Mouse (Mus musculus): ENCODE results near the gene Myo18b.

Gene Myo18b

DNA sequence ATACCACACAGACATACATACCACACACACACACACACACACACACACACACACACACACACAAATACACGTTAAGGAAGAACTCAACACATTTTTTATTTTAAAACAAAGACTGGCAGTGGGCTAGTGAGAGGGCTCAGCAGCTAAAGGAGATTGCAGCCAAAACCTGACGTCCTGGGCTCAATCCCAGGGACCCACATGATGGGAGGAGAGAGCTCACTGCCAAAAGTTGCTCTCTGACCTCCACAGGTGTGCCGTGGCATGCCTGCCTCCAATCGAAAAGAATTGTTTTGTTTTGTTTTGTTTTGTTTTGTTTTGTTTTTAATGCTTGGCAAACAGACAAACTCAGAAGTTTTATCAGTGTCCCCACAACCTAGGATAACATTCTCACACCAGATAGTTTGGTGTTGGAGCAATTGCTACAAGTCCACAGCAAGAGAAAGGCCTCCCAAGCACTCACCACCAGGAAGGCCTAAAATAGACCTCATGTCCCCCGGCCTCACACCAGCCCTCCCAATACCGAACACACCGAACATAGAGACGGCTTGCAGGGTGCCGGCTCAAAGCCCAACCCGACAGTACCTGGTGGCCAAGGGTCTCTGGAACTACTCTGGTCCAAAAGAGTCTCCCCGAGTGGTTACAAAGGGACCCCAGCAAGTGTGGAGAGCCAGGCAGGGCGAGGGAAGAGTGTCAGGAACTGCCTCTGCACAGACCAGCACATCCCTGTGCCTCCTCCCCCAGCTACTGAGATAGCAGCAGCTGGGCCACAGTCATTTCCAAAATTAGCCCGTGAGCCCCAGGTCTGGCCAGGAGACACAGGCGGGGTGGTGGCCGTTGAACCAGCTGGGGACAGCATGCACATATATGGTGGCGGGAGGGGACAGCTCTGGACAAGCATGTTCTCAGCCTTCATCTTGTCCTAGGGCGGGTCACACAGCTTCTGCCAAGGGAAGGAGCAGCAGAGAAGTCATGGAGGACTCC lies at the start of gene Myo18b:
Myo18b (minus strand) TSS at position 689 of the 981 bp plus-strand sequence.
- DNase-seq (ENCODE audit: low spot score): no peak

DNA sequence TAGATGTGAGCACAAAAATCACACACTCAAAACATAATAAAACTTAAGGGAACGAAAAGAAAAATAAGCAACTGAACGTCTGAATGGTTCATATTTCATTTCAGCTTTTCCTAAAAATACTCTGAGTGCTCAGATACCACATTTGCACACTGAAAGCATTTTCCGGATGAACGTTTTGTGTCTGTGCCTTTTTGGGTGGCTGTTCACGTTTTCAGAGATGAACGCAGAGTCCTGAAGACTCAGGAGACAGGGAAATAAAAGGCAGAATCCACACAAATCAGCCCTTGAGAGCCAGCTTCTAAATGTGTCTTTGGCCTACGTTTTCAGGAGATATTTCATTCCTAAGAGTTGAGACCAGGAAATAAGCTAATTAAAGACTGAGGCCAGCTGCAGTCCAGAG lies 49.8 kb upstream of the Myo18b start:
- no peak for DNase-seq (ENCODE audit: low spot score)

DNA sequence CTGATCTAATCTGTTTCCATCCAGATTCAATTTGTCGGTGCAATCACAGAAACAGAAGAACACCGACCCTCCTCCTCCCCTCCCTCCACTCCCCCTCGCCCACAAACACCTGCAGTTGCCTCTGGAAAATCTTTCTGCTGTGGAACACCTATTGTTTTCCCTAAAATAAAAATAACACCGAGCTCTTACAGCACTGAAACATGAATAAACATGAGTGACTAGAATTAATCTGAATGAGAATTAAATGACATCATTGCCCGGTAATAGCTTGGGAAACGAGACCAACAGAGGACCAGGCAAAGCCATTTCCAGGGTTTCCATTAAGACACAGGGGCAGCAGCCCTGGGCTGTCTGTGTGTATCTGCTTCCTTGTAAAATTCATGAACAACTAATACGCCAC lies 46.1 kb upstream of the Myo18b start:
- no peak for DNase-seq (ENCODE audit: low spot score)

DNA sequence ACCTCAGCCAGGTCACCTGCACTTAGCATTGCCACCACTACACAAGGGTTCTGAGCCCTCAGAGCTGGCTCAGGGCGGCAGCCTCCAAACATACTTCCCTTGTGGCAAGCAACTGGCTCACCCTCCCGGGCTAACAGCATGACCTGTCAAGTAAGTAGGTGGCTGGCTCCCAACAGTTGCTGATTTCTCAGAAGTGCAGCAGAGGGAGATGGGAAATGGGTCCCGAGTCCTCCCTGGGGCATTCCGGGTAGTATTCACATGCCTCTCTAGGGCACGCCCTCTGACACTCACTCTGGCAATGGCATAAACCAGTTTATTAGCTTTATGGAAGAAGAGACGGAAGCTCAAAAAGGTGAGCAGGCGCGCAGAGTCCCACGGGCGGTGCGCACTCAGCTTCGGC lies 44.8 kb upstream of the Myo18b start:
- DNase-seq (ENCODE audit: low spot score): no peak

DNA sequence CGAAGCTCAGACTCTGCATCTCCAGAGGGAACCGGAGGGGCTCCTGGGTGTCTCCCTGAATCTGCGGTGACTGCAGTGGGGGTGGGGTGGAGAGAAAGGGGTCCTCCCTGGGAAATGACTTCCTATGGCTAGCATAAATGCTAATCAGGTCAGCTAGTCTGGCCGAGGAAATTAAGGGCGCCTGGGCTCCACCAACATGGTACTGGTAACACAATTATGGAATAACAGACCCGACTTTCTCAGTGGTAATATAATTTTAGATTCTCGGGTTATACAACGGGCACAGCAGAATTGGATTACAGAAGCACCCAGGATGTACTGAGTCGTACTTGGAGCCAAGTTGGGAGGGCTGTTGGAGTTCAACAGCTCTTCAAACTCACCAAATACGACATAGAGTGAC lies 40.5 kb upstream of the Myo18b start:
- no peak for DNase-seq (ENCODE audit: low spot score)

DNA sequence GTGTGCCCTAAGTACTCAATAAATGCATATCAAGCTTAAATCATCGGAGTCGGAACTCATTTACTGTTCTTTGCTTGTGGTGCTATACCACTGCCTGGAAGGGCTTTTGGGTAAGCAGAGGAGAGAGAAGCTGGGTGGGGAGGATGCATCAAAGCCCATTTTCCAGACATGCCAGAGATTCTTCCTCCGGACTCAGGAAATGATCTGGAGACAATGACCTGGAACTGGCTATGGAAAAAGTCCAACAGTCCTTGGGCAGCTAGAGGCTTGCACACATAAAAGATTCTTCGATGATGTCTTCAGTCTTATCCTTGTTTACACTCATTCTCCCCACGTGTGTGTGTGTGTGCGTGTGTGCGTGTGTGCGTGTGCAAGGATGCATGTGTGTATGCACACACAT lies 39.3 kb upstream of the Myo18b start:
- no peak for DNase-seq (ENCODE audit: low spot score)

DNA sequence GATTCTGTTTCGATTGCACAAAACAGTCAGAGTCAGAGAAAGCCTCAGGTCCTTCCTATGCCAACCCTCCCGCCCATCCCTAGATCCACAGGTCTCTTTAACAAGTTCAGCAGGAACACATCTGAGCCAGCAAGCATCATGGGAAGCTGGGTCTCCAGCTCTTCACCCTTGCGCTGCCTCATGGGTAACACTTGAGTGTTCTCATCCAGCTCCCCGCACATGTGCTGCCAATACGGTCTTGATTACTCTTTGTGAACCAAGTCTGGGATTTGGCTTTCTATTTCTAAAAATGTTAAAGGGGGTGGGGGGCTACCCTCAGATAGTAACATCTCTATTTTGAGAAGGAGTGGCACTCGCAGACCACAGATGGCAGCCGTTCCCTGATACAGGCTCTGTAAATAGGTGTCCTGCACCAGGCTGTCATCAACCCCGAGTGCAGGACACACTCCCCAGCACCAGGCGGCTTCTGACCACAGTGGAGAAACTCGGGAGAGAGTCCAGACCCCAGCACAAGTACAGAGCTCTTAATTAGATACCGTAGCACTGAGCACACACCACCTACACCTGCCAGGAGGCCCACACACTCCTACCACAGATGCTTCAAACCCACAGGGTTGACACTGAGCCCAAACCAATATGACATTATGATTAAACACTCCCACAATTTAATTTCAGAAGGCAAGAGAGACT lies 36.9 kb upstream of the Myo18b start:
- DNase-seq (ENCODE audit: low spot score): no peak

DNA sequence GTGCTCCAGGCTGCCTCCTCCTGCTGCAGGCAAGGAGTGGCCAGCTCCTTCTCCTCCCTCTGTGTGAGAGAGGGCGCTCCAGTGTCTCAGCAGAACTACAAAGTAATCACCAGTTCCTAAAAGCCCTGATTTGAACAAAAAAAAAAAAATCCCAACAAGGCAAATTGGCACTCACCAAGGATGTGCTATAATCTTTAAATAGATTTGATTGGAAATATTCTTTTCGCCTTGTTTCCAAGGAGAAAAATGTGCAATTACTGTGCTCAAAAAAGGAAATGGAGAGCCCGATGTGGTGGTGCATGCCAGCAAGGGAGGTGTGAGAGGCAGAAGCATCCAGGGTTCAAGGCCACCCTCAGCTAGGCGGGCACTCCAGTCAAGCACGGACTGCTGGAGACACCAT lies 35.7 kb upstream of the Myo18b start:
- no peak for DNase-seq (ENCODE audit: low spot score)

DNA sequence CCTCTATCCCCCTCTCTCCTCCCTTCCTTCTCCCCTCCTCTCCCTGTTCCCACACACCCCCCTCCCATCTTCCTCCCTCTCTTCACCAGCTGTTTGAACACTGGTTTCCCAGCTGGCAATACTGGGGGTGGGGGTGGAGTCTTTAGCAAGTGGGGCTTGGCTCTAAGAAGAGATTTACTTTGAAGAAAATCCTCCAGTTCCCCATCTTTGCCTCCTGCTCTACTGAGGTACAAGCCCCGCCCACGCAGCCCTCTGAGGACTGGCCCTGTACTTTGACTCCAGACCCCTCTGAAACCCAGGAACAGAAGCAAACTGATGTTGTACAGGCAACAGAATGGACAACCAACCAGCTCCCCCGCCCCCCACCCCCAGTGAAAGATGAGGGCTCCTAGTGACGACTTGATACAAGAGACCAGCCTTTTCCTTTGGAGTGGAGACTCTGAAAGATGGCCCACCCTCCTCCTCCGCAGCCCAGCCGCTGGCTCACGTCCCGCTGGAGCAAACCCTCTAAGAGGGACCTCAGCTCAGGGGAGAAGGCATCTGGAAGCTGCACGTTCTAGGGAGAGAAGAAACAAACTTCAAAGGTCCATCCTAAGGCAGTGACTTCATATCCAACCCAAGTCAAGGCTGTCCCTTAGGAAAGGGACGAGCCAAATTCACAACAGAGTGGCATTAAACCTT lies 32.2 kb upstream of the Myo18b start:
- no peak for DNase-seq (ENCODE audit: low spot score)

DNA sequence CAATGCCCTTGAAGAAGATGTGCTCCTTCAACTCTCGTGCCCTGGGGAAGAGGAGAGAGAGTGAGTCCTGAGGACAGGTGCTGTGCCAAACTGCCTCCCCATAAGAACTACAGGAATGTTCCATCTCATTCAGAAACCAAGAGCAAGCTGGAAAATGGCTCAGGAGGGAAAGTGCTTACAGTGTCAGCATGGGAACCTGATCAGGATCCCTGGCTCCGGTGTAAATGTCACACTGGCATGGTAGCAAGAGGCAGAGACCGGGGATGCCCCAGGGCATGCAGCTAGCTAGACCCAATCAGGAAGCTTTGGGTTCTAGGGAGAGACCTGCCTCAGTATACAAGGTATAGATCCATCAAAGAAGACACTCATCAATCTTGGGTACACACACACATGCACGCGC lies 29.3 kb upstream of the Myo18b start:
- no peak for DNase-seq (ENCODE audit: low spot score)

DNA sequence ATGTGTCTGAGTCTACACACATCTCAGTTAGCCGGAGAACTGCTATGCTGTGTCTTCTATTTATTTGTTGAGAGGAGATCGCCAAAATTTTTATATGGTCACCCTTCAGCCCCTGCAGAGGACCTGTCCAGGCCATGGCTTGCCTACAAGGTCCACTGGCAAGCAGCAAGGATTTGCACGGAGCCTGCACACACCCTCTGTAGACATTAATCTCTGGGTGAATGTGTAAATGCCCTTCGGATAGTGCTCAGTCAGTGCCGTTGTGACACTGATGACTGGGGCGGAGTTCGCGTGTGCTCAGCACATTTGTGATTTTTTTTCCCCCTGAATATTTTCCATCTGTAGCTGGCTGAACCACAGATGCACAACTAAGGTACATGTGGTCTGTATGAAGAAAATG lies 28.6 kb upstream of the Myo18b start:
- DNase-seq (ENCODE audit: low spot score): no peak

DNA sequence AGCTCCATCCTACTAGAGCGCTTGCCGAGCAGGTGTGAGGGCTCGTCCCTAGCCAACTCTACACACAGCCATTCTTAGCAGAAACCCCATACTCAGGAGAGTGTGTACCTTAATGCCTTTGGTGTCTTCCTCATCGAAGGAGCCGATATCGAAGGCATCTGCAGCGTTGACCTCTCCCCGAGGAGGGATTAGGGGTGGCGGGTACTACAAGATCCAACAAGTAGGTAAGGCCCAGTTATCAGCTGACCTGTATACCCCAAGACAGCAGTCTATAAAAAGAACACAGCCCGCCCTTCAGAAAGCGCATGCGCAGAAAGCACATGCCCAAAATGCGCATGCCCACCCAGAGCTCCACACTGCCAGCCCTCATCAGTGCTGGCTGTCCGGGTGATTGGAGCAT lies 27.7 kb upstream of the Myo18b start:
- no peak for DNase-seq (ENCODE audit: low spot score)

DNA sequence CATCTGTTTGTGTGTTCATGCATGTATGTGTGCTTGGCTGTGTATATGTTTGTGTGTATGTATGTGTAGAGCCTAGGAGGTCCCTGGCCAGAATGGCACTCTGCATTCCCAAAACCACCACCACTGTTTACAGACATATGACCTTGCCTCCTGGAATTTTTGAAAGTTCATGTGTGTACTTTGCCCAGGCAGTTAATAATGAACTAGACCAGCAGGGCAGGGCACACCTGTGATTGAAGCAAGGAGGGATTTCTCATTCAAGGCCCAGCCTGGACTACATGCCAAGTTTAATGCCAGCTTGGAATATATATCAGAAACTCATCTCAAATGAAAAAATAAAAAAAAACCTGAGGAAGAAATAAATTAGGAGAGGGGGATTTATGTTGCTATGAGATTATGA lies 25.8 kb upstream of the Myo18b start:
- no peak for DNase-seq (ENCODE audit: low spot score)

DNA sequence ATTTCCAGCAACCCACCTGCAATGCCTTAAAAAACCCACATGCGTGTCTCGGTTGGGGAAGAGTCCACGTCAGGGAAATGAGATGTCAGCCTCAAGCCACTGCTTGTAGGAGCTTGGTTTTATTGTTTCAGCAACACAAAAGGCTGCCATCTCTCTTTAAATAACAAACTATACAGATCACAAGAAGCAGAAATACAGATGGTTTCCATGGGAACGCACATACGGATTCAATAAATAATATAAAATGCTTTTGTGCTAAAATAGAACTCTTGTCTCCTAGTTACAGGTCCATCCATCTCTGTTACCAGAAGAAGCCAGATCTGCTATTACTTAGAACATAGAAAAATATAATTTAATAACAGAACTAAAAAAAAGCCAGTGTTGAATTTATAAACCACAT lies 14.2 kb upstream of the Myo18b start:
- no peak for DNase-seq (ENCODE audit: low spot score)

DNA sequence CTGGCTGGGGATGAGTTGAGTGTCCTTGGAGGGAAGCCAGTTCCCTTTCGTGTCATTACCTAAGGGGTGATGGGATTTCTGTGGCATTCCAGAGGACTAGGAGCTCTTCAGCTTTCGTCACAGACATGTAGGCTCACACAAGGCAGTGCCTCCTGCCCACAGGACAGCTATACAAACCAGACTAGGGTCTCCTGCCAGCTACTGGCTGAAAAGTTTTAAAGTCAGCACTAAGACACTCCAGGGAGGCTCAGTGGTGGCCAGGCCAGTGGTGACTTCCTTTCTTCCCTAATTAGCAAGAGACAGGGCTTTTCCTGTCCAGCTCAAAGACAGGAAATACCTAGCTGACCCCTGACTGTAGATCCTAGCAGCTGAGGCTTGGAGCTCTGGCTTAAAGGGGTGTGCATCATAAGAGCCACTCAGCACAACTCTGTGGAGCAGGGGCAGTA lies 12.0 kb upstream of the Myo18b start:
- no peak for DNase-seq (ENCODE audit: low spot score)

DNA sequence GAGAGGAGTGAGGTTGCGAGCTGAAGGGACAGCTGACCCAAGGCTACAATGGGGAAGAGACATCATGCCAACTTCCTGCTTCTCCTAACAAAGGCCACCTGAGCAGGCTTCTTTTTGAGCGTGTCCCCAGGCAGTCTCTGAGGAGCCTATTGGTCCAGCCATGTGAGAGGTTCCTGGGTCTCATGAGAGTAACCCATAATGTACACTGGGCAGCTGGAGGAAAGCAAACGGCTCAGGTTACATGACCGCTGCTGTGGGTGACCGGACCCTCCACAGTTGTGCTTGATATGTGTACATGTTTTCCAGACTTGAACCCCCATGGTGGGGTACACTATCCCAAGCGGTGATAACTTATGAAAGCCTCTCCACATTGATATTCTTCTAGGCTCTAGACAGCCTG lies 11.3 kb upstream of the Myo18b start:
- DNase-seq (ENCODE audit: low spot score): no peak

DNA sequence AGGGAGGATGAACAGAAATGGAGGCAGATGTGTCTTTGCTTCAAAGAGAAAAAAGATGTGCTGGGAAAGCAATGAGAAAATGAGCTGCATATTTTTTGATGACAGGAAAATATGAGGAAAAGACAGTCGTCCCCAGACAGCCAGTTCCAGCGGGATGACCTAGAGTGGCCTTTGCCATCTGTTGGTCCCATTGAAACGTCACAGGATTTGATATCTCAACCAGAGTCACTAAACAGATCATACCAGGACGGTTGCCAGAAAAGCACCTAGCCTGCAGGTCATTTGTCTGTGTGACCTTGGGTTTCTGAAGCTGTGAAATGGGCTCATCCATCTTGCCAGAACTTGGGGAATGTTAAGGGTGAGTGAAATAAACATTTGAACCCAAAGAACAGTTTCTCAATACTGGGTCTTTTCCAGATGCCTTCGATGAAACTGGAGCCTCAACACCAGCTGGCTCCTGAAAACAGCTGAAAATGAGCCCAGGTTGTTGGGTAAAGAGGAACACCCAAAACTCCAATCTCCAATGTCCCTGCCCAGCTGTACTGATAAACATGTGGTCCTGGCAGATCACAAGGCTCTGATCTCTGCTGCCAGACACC lies 2.6 kb downstream of the Myo18b start:
- no peak for DNase-seq (ENCODE audit: low spot score)

DNA sequence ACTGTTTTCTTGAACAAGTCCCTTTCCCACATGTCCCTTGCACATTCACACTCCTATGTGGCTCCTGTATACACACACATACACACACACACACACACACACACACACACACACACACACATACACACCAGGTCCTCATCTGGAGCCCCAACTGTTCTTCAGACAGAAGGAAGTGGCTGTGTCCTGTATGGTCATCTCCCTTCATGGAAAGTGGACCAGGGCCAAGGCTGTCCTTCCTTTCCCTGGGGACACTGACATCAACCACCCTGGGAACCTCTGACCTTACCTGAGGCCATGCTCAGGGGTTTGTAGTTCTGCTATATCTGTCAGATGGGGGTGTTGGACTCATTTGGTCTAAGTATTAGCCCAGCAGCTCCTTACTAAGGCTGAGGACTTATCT lies 3.8 kb downstream of the Myo18b start:
- no peak for DNase-seq (ENCODE audit: low spot score)

DNA sequence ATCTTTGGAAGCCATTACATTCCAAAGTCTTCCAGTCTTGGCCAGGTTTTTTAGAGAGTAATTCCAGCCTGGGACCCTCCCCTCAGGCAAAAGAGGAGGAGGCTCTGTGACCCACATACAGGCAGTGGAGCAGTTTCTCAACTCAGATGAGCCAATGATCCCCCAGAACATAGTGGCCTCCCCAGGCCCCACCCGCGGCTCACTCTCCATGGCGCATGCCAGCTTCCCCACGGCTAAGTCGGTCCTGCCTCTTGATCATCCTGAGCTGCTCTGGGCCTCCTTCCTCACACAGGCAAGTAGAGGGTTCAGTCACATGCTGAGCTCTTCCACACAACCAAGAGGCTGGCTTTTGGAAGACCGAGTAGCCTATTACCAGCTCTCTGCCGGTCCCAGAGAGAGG lies 7.5 kb downstream of the Myo18b start:
- DNase-seq (ENCODE audit: low spot score): no peak

DNA sequence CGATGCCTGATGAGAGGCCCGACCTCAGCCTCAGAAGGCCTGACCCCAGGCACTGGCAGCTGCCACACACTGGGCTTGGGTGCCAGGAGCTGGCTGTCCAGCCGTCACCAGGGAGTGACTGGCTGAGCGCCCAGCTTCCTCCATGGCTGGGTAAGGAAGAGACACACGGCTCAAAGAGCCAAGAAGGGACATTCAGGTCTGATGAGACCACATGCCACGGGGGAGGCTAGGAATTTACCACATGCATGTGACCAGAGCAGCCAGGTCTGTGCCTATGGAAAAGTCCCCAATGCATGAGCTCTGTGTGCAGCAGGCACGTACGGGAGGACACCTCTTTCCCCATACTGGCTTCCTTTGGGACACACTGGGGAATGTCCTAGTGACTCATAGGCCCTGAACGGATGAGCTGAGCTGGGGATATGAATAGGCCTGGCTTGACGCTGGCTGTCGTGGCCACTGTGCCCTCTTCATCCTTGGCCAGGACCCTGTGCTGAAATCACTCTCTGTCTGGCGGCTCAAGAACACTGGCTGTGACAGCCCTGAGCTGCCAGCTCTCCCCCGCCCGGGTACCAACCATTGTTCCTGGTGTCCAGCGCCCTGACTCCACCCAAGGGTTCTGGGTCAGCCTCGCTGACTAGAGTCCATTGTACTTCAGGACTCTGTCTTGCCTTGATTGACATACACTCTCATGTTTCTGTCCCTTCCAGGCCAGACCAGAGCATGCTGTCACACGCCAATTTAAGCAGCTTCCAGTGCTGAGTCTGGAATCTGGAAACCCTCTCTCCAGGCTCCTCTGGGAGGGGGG lies 9.3 kb downstream of the Myo18b start:
- DNase-seq (ENCODE audit: low spot score): no peak

DNA sequence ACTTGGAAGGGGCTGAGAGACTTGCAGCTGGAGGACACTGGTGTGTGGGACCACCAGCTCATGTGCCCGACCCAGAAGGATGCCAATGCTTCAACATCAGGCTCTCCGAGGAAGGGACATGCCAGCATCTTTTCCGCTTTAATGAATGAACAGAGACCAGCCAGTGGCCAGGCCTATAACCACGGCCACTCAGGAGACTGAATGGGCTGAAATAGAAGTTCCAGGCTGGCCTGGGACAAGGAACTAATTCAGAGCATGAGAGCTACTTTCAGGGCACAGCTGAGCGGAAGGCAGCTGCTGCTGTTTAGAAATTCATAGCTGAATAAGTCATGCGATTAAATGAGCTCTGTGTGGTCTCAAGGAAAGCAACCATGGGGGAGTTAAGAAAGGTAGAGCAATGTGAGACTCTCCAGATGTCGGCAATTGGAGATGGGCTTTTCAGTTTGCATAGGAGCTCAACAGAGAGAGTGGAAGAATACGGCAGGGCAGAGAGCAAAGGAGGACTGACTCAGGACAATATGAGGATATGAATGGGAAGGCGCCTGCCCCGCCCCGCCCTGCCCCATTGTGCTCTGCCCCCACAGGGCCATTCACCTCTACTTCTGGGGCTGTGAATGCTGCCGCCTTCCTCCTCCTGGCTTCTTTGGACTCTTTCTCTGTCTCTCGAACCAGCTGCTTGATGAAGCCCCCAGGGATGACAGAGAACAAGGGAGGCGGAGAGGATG lies 18.6 kb downstream of the Myo18b start:
- DNase-seq (ENCODE audit: low spot score): no peak
